Mouse (Mus musculus): ENCODE measurements around the gene Scaf8. TPM values are rescaled to one million over a fixed set of nuclear protein-coding genes. Genes with fewer than 3 reads are reported as not detected.
"Not testable (repeated sequence)": the region's sequence is repeated elsewhere in the genome, so short reads cannot be mapped to it uniquely, and the experiment has no call there.

The Scaf8 gene
- polyA plus RNA-seq, 1 experiment from 2014 or later: 23.4 TPM

DNA sequence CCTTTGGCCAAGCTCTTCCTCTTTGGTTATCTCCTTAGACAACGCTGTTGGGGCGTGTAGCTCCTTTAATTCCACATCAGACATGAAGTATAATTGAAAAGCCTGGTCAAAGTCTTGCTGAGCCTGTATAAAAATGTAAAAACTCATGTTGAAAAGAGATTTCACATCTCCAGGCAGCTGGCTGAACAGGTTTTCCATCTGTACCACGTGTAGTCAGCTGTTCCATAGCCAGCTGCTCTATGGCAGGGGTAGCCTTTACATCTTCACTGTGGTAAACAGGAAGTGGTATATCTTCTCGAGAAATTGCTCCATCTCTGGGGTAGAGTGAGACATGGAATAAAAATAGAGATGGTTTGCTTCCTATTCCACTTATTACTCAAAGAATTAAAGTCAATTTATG is 22.1 kb upstream of the Scaf8 start:
- Histone ChIP-seq H3K4me1 (no peaks in the 10 kb centered on the region), H3K9me3 (no peaks in the 10 kb centered on the region), H3K27ac (replicated peaks) (no peak overlapping the region), H3K36me3 (replicated peaks) (no peaks in the 10 kb centered on the region), H3K27me3 (replicated peaks; ENCODE audit: low read depth, poor library complexity, severe bottlenecking) (no peaks in the 10 kb centered on the region), H3K4me3 (no peak overlapping the region)
- no peak for DNase-seq (ENCODE audit: low spot score)
- 54% methylated on average over 4 of the region's 4 CpGs for WGBS

DNA sequence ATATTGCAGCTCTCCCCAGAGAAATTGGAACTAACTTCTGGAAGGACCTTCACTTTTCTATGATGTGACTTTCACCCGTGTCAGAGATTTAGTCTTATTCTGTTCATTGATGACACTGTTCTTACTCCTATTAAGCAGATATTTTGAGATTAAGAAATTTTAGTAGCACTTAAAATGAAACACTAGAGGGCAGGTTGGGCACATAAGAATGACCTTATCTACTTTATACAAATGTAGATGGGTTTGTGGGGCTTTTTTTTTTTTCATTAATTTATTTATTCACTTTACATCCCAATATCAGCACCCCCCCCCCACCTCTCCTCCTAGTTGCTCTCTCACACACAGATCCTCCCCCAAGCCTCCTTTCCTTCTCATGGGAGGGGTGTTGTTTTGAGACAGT is 15.5 kb upstream of the Scaf8 start:
- H3K4me1 ChIP-seq; H3K27ac ChIP-seq (replicated peaks); H3K9me3 ChIP-seq; DNase-seq (ENCODE audit: low spot score); H3K4me3 ChIP-seq; H3K27me3 ChIP-seq (replicated peaks; ENCODE audit: low read depth, poor library complexity, severe bottlenecking): not testable (repeated sequence)
- 91% methylated on average over 1 of the region's 1 CpGs for whole genome bisulfite sequencing
- H3K36me3 ChIP-seq (replicated peaks): peaks cover 12% of the 10 kb centered on the region

DNA sequence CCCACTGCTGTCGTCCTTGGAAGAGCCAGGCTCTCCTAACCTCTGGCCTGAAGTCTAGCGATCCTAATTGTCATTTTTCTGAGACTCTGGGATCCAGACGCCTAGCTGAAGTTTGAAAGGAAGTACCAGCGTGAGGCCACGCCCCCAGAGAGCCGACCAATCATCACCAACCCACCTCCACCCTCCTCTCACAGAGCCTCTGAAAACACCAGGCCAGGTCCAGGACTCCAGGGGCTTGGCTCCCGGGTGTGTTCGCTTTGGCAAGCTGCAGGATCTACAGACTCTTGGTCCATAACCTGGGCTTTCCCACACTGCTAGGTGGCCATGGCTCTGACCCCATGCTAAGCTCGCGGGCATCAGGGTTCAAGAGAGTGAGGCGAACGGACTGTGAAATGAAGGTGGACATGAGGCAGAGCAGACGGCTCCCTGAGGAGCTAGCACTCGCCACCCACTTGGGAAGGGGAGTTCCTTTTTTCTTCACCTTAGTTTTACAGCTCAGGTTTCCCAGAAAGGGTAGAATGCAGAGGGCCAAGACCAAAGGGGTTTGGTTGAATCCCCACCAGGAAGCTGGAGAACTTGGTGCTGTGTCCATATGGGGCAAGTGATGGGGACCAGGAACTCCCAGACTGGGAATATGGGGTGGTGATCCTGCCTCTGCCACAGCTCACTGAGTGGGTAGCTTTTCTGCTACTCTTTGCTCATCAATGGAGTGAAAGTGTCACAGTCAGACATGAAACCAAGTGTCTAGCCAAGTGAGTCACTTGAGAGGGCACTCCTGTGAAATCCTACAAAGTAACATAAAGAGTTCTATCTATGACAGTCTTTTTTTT is 12.2 kb upstream of the Scaf8 start:
- 2% methylated on average over 14 of the region's 14 CpGs for WGBS
- H3K4me1 ChIP-seq: peaks cover 9% of the 10 kb centered on the region
- no peaks in the 10 kb centered on the region for H3K27me3 ChIP-seq (replicated peaks; ENCODE audit: low read depth, poor library complexity, severe bottlenecking)
- H3K4me3 ChIP-seq: peak overlapping the region; percentile 54
- H3K9me3 ChIP-seq: no peaks in the 10 kb centered on the region
- H3K27ac ChIP-seq (replicated peaks): 0 out of 2 replicates have a peak overlapping the region, but pooled peaks have one; percentile 35
- peak; percentile 78 for DNase-seq (ENCODE audit: low spot score)
- peaks cover 24% of the 10 kb centered on the region for H3K36me3 ChIP-seq (replicated peaks)

DNA sequence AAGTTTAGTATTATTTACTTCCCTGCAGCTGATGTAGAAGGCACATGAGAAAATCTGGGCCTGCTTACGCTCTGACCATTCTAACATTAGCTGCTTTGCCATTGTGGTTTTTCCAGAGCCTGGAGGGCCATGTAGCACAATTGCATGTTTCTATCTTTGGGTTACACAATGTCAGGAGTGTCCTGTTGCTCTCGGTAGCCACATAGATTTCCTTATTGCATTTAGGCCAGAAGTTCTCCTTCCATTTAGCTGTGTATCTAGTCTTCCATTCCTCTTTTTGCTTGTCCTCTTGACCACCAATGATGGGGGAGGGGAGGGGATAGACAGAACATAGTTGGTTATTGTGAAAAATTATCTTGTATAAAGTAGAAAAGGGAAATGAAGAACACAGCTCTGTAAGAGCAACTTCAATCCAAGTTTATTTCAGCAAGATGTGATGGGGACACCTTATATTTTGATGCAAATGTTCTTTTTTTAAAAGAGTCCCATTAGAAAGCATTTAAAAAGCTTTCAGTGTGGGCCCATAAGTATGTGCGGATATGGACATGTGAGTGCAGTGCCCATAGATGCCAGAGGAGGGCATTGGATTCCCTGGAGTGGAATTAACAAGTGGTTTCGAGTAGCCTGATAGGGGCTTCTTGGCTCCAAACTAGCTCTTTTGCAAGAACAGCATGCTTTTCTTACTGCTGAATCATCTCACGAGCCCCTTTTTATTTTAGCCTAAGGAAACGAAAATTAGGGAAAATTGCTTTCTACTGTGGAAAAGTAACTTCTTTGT is 10.4 kb upstream of the Scaf8 start:
- DNase-seq (ENCODE audit: low spot score): no peak
- Histone ChIP-seq H3K4me1 (peaks cover 9% of the 10 kb centered on the region), H3K36me3 (replicated peaks) (peaks cover 24% of the 10 kb centered on the region), H3K27ac (replicated peaks) (no peak overlapping the region), H3K27me3 (replicated peaks; ENCODE audit: low read depth, poor library complexity, severe bottlenecking) (no peaks in the 10 kb centered on the region), H3K4me3 (no peak overlapping the region), H3K9me3 (no peaks in the 10 kb centered on the region)
- WGBS: 90% methylated on average over 6 of the region's 6 CpGs

DNA sequence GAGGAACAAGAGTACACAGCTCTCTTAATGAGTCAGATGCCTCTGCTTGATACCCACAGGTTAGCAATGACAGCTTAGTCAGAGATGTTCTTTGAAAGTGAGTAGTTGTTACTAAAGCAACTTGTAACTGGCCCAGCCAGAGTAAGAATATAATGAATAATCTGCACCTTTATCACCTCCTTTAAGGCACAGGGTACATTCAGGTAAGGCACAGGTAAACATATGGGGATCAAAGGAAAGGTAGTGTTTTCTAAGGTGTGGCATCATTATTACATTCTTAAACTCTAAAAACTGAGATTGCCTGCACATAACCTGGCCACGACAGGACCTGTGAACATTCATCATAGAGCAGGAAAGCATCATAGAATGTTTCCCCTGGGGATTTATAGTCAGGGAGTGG is 9.8 kb upstream of the Scaf8 start:
- WGBS: 91% methylated on average over 1 of the region's 1 CpGs
- no peak for DNase-seq (ENCODE audit: low spot score)
- no peaks in the 10 kb centered on the region for H3K9me3 ChIP-seq
- H3K27ac ChIP-seq (replicated peaks): no peak overlapping the region
- H3K27me3 ChIP-seq (replicated peaks; ENCODE audit: low read depth, poor library complexity, severe bottlenecking): no peaks in the 10 kb centered on the region
- no peak overlapping the region for H3K4me3 ChIP-seq
- peaks cover 24% of the 10 kb centered on the region for H3K36me3 ChIP-seq (replicated peaks)
- H3K4me1 ChIP-seq: peaks cover 9% of the 10 kb centered on the region

DNA sequence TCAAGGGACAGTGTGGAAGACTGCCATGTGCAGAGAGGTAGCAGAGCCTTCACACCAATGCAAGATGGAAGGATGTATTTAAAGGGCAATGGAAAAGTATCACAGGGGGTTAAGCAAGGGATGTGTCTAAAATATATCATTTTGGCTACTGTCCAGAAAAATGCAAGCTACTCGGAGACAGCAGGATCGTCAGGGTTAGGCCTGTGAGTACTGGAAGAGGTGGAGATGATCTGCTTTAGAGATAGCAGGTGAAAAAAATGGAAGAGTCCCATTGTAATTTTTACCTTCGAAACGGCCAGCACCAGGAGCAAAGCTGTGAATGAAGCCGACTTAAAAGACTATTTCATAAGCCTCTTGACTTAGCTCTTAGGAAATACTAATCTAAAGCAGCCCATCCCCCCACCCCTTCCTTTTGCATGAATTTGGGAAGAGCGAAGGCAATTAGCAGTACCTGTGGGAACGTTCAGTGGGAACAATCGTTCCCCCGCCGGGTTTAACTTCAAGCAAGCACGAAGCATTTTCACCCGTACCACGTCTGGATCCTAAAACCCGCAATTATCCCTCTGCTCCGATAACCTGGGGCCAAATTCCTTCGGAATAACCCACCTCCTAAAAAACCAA is 925 bp upstream of the Scaf8 start:
- 5% methylated on average over 16 of the region's 16 CpGs for WGBS
- H3K9me3 ChIP-seq: peaks cover 3% of the 10 kb centered on the region; the same call in 1 of the 2 replicates
- no peaks in the 10 kb centered on the region for H3K27me3 ChIP-seq (replicated peaks; ENCODE audit: low read depth, poor library complexity, severe bottlenecking)
- no peak for DNase-seq (ENCODE audit: low spot score)
- H3K4me1 ChIP-seq: peaks cover 19% of the 10 kb centered on the region
- peak overlapping the region; percentile 99 for H3K27ac ChIP-seq (replicated peaks)
- peaks cover 22% of the 10 kb centered on the region for H3K36me3 ChIP-seq (replicated peaks)
- peak overlapping the region; percentile 95 for H3K4me3 ChIP-seq

DNA sequence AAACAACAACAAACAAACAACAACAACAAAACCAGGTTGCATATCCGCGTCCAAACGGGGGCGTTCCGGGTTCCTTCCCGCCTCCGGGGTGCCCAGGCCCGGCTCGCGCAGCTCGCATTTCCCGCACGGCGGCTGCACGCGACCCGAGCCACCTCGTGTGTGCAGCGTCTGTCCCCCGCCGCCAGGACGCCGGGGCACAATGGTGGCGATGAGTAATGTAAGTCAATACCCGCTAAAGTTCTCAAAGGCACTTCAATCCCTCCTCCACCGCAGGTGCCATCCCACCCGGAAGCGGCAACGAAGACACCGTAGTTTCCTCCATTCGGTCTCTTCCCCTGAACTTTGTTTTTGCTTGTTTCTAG is 433 bp upstream of the Scaf8 start:
- no peaks in the 10 kb centered on the region for H3K27me3 ChIP-seq (replicated peaks; ENCODE audit: low read depth, poor library complexity, severe bottlenecking)
- under 1% methylated on average over 31 of the region's 31 CpGs for WGBS
- no peak for DNase-seq (ENCODE audit: low spot score)

DNA sequence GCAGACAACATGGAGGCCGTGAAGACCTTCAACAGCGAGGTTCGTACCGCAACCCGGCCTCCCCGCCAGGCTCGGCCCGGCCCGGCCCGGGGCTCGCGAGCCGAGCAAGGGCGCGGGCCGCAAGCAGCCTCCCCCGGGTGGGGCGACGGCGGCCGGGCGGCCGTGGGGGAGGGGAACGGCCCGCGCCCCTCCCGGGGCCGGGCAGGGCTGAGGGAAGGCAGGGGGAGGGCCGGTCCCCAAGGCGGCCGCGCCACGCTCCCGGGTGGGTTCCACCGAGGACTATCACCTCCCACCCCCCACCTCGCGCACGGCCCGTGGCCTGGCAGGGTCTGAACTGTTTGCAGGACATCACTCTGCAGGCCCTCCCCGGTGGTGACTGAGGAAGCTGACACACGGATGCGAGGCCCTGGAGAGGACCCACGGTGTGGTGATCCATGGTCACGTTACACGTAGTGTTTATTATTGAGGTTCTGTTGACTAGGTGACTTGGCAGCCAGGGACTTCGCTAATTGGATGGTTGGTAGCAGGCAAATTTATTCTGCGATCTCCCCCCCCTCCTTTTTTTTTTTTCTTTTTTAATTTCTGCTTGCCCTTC is 705 bp downstream of the Scaf8 start:
- no peaks in the 10 kb centered on the region for H3K27me3 ChIP-seq (replicated peaks; ENCODE audit: low read depth, poor library complexity, severe bottlenecking)
- under 1% methylated on average over 47 of the region's 47 CpGs for WGBS
- peak; percentile 68 for DNase-seq (ENCODE audit: low spot score)
- peaks cover 3% of the 10 kb centered on the region; the same call in 1 of the 2 replicates for H3K9me3 ChIP-seq
- peak overlapping the region; percentile 99 for H3K27ac ChIP-seq (replicated peaks)
- peaks cover 28% of the 10 kb centered on the region for H3K36me3 ChIP-seq (replicated peaks)
- peak overlapping the region; percentile 95 for H3K4me3 ChIP-seq
- peaks cover 19% of the 10 kb centered on the region for H3K4me1 ChIP-seq

More for the DNA sequence above, 433 bp upstream of the Scaf8 start:
- peak overlapping the region; percentile 95 for H3K4me3 ChIP-seq
- H3K36me3 ChIP-seq (replicated peaks): peaks cover 26% of the 10 kb centered on the region
- H3K27ac ChIP-seq (replicated peaks): peak overlapping the region; percentile 99
- H3K9me3 ChIP-seq: peaks cover 3% of the 10 kb centered on the region; the same call in 1 of the 2 replicates
- peaks cover 19% of the 10 kb centered on the region for H3K4me1 ChIP-seq

DNA sequence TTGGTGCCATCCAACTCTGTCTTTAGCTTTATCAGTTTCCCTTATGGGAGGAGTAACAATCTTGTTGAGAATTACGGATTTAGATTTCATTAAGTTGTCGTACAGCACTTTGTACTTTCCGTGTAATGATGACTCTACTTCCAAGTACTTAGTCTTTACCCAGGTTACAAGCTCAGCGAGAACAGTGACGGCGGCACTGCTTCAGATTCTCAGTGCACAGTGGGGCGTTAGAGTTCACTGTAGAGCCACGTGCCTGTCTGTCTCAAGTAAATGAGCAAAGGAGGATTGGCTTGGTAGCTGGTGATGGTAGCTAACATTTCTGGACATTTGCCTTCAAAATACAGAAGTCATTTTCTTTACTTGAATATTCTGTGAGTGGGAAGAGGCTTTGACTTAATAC is 6.2 kb downstream of the Scaf8 start:
- peaks cover 14% of the 10 kb centered on the region for H3K4me1 ChIP-seq
- not testable (repeated sequence) for DNase-seq (ENCODE audit: low spot score)

DNA sequence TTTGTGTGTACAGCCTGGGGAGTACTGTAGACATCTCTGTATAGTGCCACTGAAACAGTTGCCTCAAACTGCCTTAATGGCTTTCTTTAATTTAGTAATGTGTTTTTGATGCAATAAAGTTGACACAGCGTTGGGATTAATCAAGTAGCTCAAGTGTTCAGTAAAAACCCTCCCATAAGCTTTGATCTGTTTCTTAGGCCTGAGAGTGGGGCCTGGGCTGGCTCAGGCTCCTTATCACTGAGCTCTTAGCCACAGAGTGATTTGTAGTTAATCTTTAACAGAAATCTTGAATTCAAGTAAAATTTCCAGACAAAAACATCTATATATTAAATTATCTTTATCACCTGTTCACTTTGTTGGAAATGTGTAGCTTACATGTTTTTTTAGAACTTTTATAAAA is 8.8 kb downstream of the Scaf8 start:
- H3K36me3 ChIP-seq (replicated peaks): peaks cover 27% of the 10 kb centered on the region
- WGBS: 88% methylated on average over 1 of the region's 1 CpGs
- H3K4me1 ChIP-seq; H3K27ac ChIP-seq (replicated peaks); DNase-seq (ENCODE audit: low spot score); H3K9me3 ChIP-seq; H3K27me3 ChIP-seq (replicated peaks; ENCODE audit: low read depth, poor library complexity, severe bottlenecking); H3K4me3 ChIP-seq: not testable (repeated sequence)

More for the DNA sequence above, 6.2 kb downstream of the Scaf8 start:
- H3K36me3 ChIP-seq (replicated peaks): peaks cover 23% of the 10 kb centered on the region
- not testable (repeated sequence) for H3K9me3 ChIP-seq; H3K27me3 ChIP-seq (replicated peaks; ENCODE audit: low read depth, poor library complexity, severe bottlenecking); H3K27ac ChIP-seq (replicated peaks); H3K4me3 ChIP-seq
- 91% methylated on average over 8 of the region's 8 CpGs for WGBS

DNA sequence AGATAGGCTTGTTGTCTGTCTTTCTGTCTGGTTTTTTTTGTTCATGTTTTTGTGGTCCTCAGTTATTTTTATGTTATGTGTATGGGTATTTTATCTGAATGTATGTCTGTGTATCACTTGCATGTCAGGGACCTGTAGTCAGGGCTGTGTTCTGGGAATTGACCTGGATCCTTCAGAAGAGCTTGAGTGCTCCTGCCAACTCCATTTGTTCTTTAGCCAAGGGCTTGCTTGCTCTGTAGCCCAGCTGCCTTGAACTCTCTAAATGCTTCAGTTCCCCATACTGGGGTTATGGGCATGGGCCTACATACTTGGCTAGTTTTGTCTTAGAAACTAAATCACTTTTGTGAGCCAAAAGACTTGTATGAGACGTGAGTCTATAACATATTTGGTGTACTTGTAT is 13.9 kb downstream of the Scaf8 start:
- Histone ChIP-seq H3K4me1 (no peaks in the 10 kb centered on the region), H3K4me3 (no peak overlapping the region), H3K36me3 (replicated peaks) (peaks cover 62% of the 10 kb centered on the region), H3K27me3 (replicated peaks; ENCODE audit: low read depth, poor library complexity, severe bottlenecking) (no peaks in the 10 kb centered on the region), H3K27ac (replicated peaks) (no peak overlapping the region), H3K9me3 (no peaks in the 10 kb centered on the region)
- DNase-seq (ENCODE audit: low spot score): no peak
- WGBS: 96% methylated on average over 1 of the region's 1 CpGs

DNA sequence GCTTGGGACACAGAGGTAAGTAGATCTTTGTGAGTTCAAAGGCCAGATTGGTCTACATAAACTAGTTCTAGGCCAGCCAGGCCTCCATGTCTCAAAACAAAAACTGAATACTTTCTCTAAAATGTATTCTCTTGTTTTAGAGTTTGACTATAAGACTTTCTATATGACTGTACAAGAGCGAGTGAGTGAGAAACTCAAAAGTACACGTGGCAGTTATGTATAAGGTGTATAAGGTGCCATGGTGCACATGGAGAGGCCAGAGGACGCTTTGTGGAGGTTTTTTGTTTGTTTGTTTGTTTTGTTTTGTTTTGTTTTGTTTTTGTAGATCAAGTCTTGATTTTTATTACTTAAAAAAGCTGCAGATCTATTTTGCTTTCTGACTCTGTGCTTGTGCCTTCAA is 15.0 kb downstream of the Scaf8 start:
- no peaks in the 10 kb centered on the region for H3K9me3 ChIP-seq
- no peak for DNase-seq (ENCODE audit: low spot score)
- 89% methylated on average over 3 of the region's 3 CpGs for WGBS
- no peaks in the 10 kb centered on the region for H3K27me3 ChIP-seq (replicated peaks; ENCODE audit: low read depth, poor library complexity, severe bottlenecking)
- H3K27ac ChIP-seq (replicated peaks): no peak overlapping the region
- H3K4me3 ChIP-seq: no peak overlapping the region
- no peaks in the 10 kb centered on the region for H3K4me1 ChIP-seq
- peaks cover 59% of the 10 kb centered on the region for H3K36me3 ChIP-seq (replicated peaks)
